Mouse (Mus musculus): ENCODE data around the gene Trip11.

DNA sequence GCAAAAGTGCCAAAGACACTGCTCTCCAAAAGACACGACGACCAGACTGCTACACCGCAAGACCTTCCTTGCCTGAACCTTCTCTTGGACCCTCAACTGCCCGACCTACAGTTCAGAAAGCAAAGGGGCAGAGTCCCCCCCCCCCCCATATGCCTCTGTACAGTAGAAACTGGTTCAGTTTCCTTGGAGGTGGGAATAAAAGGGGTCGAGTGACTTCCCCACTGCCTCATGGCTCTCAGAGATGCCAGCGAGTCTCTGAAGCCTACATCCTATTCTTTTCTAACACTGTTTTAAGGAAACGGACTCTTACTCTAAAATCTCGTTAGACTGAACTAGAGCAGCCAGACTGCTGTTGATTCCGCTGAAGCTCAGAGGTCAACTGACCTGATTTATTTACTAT lies 93.5 kb downstream of the Trip11 start:
- TF ChIP-seq CTCF (IDR thresholded peaks at IDR 0.05; ENCODE audit: low read depth) (no peak), EP300 (IDR thresholded peaks at IDR 0.05; ENCODE audit: low read depth) (no peak)

Data from liver, embryonic 14.5 days (tissue).